Mouse (Mus musculus) lung, adult 10 weeks (tissue): Measurements from ENCODE around the gene D830030K20Rik. TPM values are rescaled to one million over a fixed set of nuclear protein-coding genes. Genes with fewer than 3 reads are reported as not detected.

Experiments
- polyA plus RNA-seq: library from polyadenylated mRNA; stranded (reverse); fragments of 350-450 nt; fragmentation: Illumina TruSeq; extraction: RNeasy Lipid Tissue Mini Kit (QIAGEN cat#74804); gene quantifications from one replicate; pipeline ENCODE4 v1.2.3, GENCODE M21; 2014; ENCODE audit warnings: low read depth, low replicate concordance; ENCODE audit not compliant: insufficient read depth

Gene D830030K20Rik
- not detected for polyA plus RNA-seq

GRCm38 (mm10) chr14:3208272-3209152, at the start of gene D830030K20Rik:
Gene D830030K20Rik, plus strand, starts transcription at chr14:3208488.

GRCm38 (mm10) chr14:3187955-3188354, 20.3 kb upstream of the D830030K20Rik start, which contains the start of gene Gm5795:
Gene Gm5795, plus strand, starts transcription at chr14:3188255.

Other genes with a start within 250 kb of the D830030K20Rik start
- not detected for gene Gm2888, start 178.5 kb upstream of the D830030K20Rik start, polyA plus RNA-seq
- not detected for gene Gm2897, start 159.2 kb upstream of the D830030K20Rik start, polyA plus RNA-seq
- not detected for gene Gm10340, start 74.5 kb upstream of the D830030K20Rik start, polyA plus RNA-seq
- gene Gm5795, start 20.2 kb upstream of the D830030K20Rik start, polyA plus RNA-seq: not detected
- gene Gm2956, start 124.1 kb downstream of the D830030K20Rik start, polyA plus RNA-seq: not detected
- not detected for gene Gm10413, start 186.6 kb downstream of the D830030K20Rik start, polyA plus RNA-seq
- gene Gm10409, start 204.1 kb downstream of the D830030K20Rik start, polyA plus RNA-seq: not detected
- not detected for gene Gm3005, start 219.6 kb downstream of the D830030K20Rik start, polyA plus RNA-seq
- gene Gm10408, start 240.9 kb downstream of the D830030K20Rik start, polyA plus RNA-seq: not detected